In the genomic region with DNA sequence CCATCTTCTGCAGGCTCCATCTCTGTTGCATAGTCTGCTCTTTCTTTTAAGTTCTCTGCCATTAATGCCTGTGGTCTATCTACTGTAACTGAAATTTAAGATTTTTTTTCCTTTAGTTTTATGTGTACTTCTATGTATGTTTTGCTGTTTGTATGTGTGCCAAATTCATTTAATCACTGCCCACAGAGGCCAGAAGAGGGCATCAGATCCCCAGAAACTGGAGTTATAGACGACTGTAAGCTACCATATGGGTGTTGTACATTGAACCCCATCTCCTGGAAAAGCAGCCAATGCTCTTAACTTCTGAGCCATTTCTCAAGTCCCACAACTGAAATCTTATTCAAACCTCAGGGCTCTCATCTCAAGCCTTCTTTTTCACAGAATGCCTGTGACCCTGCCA, we compare ENCODE assay signal across 23 mouse cellular contexts. TPM values are rescaled to one million over a fixed set of nuclear protein-coding genes. Genes with fewer than 3 reads are reported as not detected.
DNase-seq lines count a peak whose midpoint lies in the region; ATAC-seq and TF ChIP-seq lines count a peak whose summit lies in the region.
"Had no signal": no experiment of that assay in that cellular context is flagged by ENCODE, and none has a peak within 500 bp of the region (broad histone marks: within the 10 kb centered on the region; RNA-seq: fewer than 3 reads in every experiment).

No protein-coding gene starts in this region.

- intact Hi-C loops in heart, postnatal 36 days (cut with DNase I) = no loop called here

- TF ChIP-seq EP300 in liver, postnatal 0 days (IDR thresholded peaks at IDR 0.05; ENCODE audit: low read depth) = no peak

- H3K36me3 ChIP-seq in liver, postnatal 0 days (replicated peaks; ENCODE audit: insufficient read depth, low read length) = no peaks in the 10 kb centered on the region
- no peaks in the 10 kb centered on the region for H3K36me3 ChIP-seq in liver, embryonic 11.5 days (ENCODE audit: control insufficient read depth, insufficient read depth, low read length)
- H3K36me3 ChIP-seq: hindbrain, embryonic 12.5 days; intestine, embryonic 15.5 days; liver, embryonic 15.5 days; stomach, embryonic 15.5 days had no signal

- H3K27ac ChIP-seq in liver, postnatal 0 days (ENCODE audit: low read depth) = no peak overlapping the region
- H3K27ac ChIP-seq in liver, embryonic 11.5 days (ENCODE audit: low read depth, low read length) = no peak overlapping the region
- H3K27ac ChIP-seq in cortical plate, adult 2 months (ENCODE audit: insufficient read depth, low read length) = no peak overlapping the region
- H3K27ac ChIP-seq: hindbrain, embryonic 12.5 days; intestine, embryonic 15.5 days; liver, embryonic 15.5 days; macrophage; stomach, embryonic 15.5 days had no signal

- H3K9me3 ChIP-seq in liver, postnatal 0 days (ENCODE audit: low read length) = no peaks in the 10 kb centered on the region
- no peaks in the 10 kb centered on the region for H3K9me3 ChIP-seq in liver, embryonic 11.5 days (ENCODE audit: control insufficient read depth, low read length)
- H3K9me3 ChIP-seq: intestine, embryonic 15.5 days; liver, embryonic 15.5 days; stomach, embryonic 15.5 days had no signal

- H3K9ac ChIP-seq in liver, postnatal 0 days (replicated peaks) = no peak overlapping the region
- no peak overlapping the region for H3K9ac ChIP-seq in liver, embryonic 11.5 days (ENCODE audit: low read depth, low read length)
- H3K9ac ChIP-seq: hindbrain, embryonic 12.5 days; intestine, embryonic 15.5 days; liver, embryonic 15.5 days; stomach, embryonic 15.5 days had no signal

- TF ChIP-seq POLR2A in cortical plate, adult 2 months (IDR thresholded peaks at IDR 0.05; ENCODE audit: extremely low read depth, insufficient read depth, low read length) = no peak

- TF ChIP-seq CTCF in liver, postnatal 0 days (IDR thresholded peaks at IDR 0.05; ENCODE audit: low read depth) = peak; percentile 50
- peak; percentile 29; the same call in 1 of the 2 replicates for TF ChIP-seq CTCF in cortical plate, adult 2 months (IDR thresholded peaks at IDR 0.05; ENCODE audit: extremely low read depth, insufficient read depth, low read length)

- H3K4me2 ChIP-seq in liver, postnatal 0 days (ENCODE audit: low read depth, low read length) = no peak overlapping the region
- H3K4me2 ChIP-seq in liver, embryonic 11.5 days = no peak overlapping the region
- H3K4me2 ChIP-seq: hindbrain, embryonic 12.5 days; intestine, embryonic 15.5 days; liver, embryonic 15.5 days; stomach, embryonic 15.5 days had no signal

- 8% methylated on average over 1 of the region's 1 CpGs for WGBS in liver, postnatal 0 days (ENCODE audit: insufficient replicate concordance)
- WGBS in liver, embryonic 11.5 days = 12% methylated on average over 1 of the region's 1 CpGs

- DNase-seq in heart, adult 11 months = peak; percentile 23
- no peak for DNase-seq in heart, postnatal 36 days
- no peak for DNase-seq in liver, postnatal 0 days
- no peak for DNase-seq in liver, embryonic 11.5 days (ENCODE audit: low spot score)
- DNase-seq in A20 (ENCODE audit: low read depth, low spot score) = peak; percentile 22
- DNase-seq in urinary bladder, postnatal 36 days (ENCODE audit: low spot score in 2 of 2) = no peak
- no peak for DNase-seq in neural tube, embryonic 10.5 days (ENCODE audit: extremely low spot score, low spot score)
- DNase-seq: gastrocnemius, postnatal 25 days; left cerebral cortex, postnatal 4 days; thymus, postnatal 25 days had no signal

- no peak overlapping the region for H3K4me3 ChIP-seq in liver, postnatal 0 days (ENCODE audit: low read depth, low read length)
- no peak overlapping the region for H3K4me3 ChIP-seq in liver, embryonic 11.5 days (ENCODE audit: low read depth, low read length)
- H3K4me3 ChIP-seq in cortical plate, adult 2 months (ENCODE audit: insufficient read depth, low read length) = no peak overlapping the region
- H3K4me3 ChIP-seq: hindbrain, embryonic 12.5 days; intestine, embryonic 15.5 days; liver, embryonic 15.5 days; stomach, embryonic 15.5 days had no signal

- ATAC-seq in liver, postnatal 0 days = no peak
- ATAC-seq in liver, embryonic 11.5 days (replicated peaks; ENCODE audit: low FRiP score) = no peak
- ATAC-seq: intestine, embryonic 15.5 days had no signal

- H3K4me1 ChIP-seq in liver, postnatal 0 days (ENCODE audit: insufficient read depth) = no peaks in the 10 kb centered on the region
- H3K4me1 ChIP-seq in liver, embryonic 11.5 days (replicated peaks; ENCODE audit: control insufficient read depth, insufficient read depth, low read length) = no peaks in the 10 kb centered on the region
- H3K4me1 ChIP-seq in cortical plate, adult 2 months (ENCODE audit: control insufficient read depth, insufficient read depth, low read length) = no peaks in the 10 kb centered on the region
- H3K4me1 ChIP-seq: hindbrain, embryonic 12.5 days; intestine, embryonic 15.5 days; liver, embryonic 15.5 days; stomach, embryonic 15.5 days had no signal

- no peaks in the 10 kb centered on the region for H3K27me3 ChIP-seq in liver, postnatal 0 days (ENCODE audit: insufficient read depth, low read length)
- no peaks in the 10 kb centered on the region for H3K27me3 ChIP-seq in liver, embryonic 11.5 days (replicated peaks; ENCODE audit: control insufficient read depth, insufficient read depth, low read length)
- H3K27me3 ChIP-seq: hindbrain, embryonic 12.5 days; intestine, embryonic 15.5 days; liver, embryonic 15.5 days; stomach, embryonic 15.5 days had no signal

RNA-seq across cellular contexts. Expression of gene Fkbp6, which starts 3.4 kb away (rescaled TPM):
- total RNA-seq in heart, postnatal 36 days (2021) = under 1 TPM in 1 of 2 experiments, not detected in 1; 0.61 TPM
- polyA plus RNA-seq in liver, postnatal 0 days (2015; fragmentation: Nextera tagmentation; extraction: Ambion mirVana) = not detected in 2 replicates
- 0.40 TPM in 1 of 2 replicates, not detected in the other for polyA plus RNA-seq in liver, embryonic 11.5 days (2014; fragmentation: Nextera tagmentation; extraction: Ambion mirVana)
- polyA plus RNA-seq in cortical plate, adult 2 months (2012; rRNA removed) = 0.11 and 0.13 TPM in 2 replicates
- total RNA-seq: gastrocnemius, postnatal 25 days had no signal
- polyA plus RNA-seq: C2C12; embryonic facial prominence, embryonic 11.5 days; heart, embryonic 14.5 days; hindbrain, embryonic 12.5 days; macrophage; neural tube, embryonic 14.5 days; small intestine, adult 2 months had no signal

RNA-seq across cellular contexts. Expression of gene Trim50, which starts 6.7 kb away (rescaled TPM):
- not detected for total RNA-seq in heart, postnatal 36 days (2021)
- not detected in 2 replicates for polyA plus RNA-seq in liver, postnatal 0 days (2015; fragmentation: Nextera tagmentation; extraction: Ambion mirVana)
- not detected in 2 replicates for polyA plus RNA-seq in liver, embryonic 11.5 days (2014; fragmentation: Nextera tagmentation; extraction: Ambion mirVana)
- polyA plus RNA-seq in cortical plate, adult 2 months (2012; rRNA removed) = not detected in 2 replicates
- total RNA-seq: ES-E14; gastrocnemius, postnatal 25 days; layer of hippocampus, postnatal 25 days; left cerebral cortex, postnatal 4 days had no signal
- polyA plus RNA-seq: C2C12; embryonic facial prominence, embryonic 11.5 days; heart, embryonic 14.5 days; hindbrain, embryonic 12.5 days; liver, embryonic 15.5 days; macrophage; neural tube, embryonic 14.5 days; small intestine, adult 2 months had no signal

RNA-seq across cellular contexts. Expression of gene Nsun5, which starts 23.3 kb away (rescaled TPM):
- total RNA-seq in heart, postnatal 36 days (2021) = 10 to 100 TPM; 13.0 to 17.8 TPM
- polyA plus RNA-seq in liver, postnatal 0 days (2015; fragmentation: Nextera tagmentation; extraction: Ambion mirVana) = 9.4 and 10.0 TPM in 2 replicates
- polyA plus RNA-seq in liver, embryonic 11.5 days (2014; fragmentation: Nextera tagmentation; extraction: Ambion mirVana) = 32.7 and 42.2 TPM in 2 replicates
- polyA plus RNA-seq in cortical plate, adult 2 months (2012; rRNA removed) = 33.6 and 34.4 TPM in 2 replicates

RNA-seq across cellular contexts. Expression of gene Pom121, which starts 47.9 kb away (rescaled TPM):
- 10 to 100 TPM; 11.7 to 11.9 TPM for total RNA-seq in heart, postnatal 36 days (2021)
- polyA plus RNA-seq in liver, postnatal 0 days (2015; fragmentation: Nextera tagmentation; extraction: Ambion mirVana) = 3.2 and 3.5 TPM in 2 replicates
- 18.0 and 19.7 TPM in 2 replicates for polyA plus RNA-seq in liver, embryonic 11.5 days (2014; fragmentation: Nextera tagmentation; extraction: Ambion mirVana)
- 26.6 and 26.9 TPM in 2 replicates for polyA plus RNA-seq in cortical plate, adult 2 months (2012; rRNA removed)

Comparison
In these comparisons a context has a peak if more than half of its experiments do, and no peak if none do; other contexts are left out.
1. DNase-seq: peak in heart, adult 11 months (single experiment) and A20 (single experiment); none in heart, postnatal 36 days (0 of 2), liver, postnatal 0 days (single experiment), liver, embryonic 11.5 days (single experiment), urinary bladder, postnatal 36 days (0 of 2) and neural tube, embryonic 10.5 days (single experiment).